Mouse (Mus musculus): ENCODE measurements around the gene 1110008P14Rik.

GRCm38 (mm10) chr2:32343351-32343671 is 38.4 kb downstream of the 1110008P14Rik start:
- no peak for TF ChIP-seq POLR2A (IDR thresholded peaks at IDR 0.05; ENCODE audit: borderline replicate concordance, insufficient read depth, low read length)
- no peak for TF ChIP-seq CTCF (IDR thresholded peaks at IDR 0.05; ENCODE audit: borderline replicate concordance, insufficient read depth, low read depth, low read length)

All from cerebellum, adult 2 months (tissue).